Mouse (Mus musculus): Measurements from ENCODE around the gene Zfp799.

DNA sequence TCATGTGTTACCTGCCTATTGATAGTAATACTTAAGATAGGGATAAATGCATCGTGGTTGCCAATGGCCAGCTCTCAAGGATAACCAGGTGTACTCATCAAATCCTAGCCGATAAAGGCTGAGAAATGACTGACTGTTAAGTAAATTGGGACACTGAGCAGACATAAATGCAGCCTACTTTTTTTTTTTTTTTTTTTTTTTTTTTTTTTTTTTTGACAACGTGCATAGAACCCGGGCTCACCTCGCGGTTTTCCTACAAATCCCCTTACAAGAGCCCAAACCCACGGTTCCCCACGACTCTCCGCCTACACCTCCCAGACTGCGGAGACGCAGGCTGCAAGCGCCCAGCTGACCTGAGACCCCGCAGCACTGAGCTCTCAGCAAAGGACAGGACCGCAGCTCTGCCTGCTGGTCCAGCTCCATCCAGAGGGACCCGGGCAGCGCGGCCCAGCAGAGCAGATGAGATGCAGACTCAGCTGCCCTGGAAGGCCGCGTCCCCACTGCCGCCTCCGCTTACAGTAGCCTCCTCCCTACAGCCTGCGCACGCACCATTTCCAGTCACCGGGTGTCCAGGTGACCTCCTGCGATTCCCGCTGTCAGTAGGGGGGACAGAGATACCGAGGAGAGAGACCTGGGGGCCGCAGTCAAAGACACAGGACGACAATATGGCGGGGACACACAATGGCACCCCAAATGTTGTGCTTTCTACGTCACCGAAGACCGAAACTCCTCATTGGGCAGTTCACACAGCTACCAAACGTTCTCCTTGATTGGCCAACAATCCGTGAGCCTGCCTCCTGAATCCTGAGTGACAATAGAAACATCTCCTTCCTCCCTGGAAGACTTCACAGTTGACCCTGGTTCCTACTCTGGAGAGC lies at the start of gene Zfp799:
- TF ChIP-seq POLR2A (IDR thresholded peaks at IDR 0.05; ENCODE audit: low read depth, low read length) (peak; percentile 84), CTCF (IDR thresholded peaks at IDR 0.05; ENCODE audit: borderline replicate concordance, insufficient read depth, low read length) (no peak)
